Mouse (Mus musculus): ENCODE results near the gene 1700017B05Rik. TPM values are rescaled to one million over a fixed set of nuclear protein-coding genes. Genes with fewer than 3 reads are reported as not detected.

1700017B05Rik gene
- polyA plus RNA-seq, 1 experiment: 3.5 TPM

DNA sequence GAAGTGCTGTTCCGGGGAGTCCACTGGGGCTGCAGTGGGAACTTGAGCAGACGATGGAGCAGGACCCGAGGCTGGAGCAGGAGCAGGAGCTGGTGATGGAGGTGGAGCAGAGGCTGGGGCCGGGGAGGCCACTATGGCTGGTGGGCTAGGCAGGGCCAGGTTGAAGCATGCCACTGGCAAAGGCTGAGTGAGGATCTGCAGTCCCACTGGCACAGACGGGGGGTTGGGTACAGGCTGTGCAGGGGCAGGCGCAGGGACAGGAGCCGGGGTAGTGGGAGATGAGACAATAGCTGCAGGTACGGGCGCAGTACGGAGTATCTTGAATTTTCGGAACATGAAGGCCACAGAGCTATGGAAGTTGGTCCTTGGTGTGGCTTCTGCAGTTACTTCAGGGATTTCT, 5.6 kb downstream of the 1700017B05Rik start:
- TF ChIP-seq POLR2A (IDR thresholded peaks at IDR 0.05; ENCODE audit: borderline replicate concordance, extremely low read depth, insufficient read depth, insufficient read length, poor library complexity, severe bottlenecking) (no peak), CTCF (IDR thresholded peaks at IDR 0.05; ENCODE audit: borderline replicate concordance, extremely low read depth, insufficient read depth, insufficient read length) (no peak)
- no peak for DNase-seq (ENCODE audit: low read depth)

DNA sequence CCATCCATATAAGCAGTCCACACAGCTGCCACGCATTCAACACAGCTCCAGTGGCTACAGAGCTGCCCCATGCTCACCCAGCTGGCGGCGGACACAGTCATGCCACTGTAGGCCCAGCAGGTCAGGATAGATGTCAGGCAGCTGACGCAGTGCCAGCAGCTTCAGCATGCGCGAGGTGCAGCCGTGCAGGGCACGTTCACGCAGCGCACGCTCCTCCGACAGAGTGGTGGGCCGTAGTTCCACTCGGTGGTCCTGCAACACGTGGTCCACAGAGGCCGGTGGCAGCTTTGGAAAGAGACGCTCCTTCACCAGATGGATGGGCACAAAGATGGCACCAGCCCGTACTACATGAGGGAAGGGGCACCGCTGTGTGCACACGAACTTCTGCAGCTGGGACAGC, 6.1 kb downstream of the 1700017B05Rik start:
- TF ChIP-seq CTCF (IDR thresholded peaks at IDR 0.05; ENCODE audit: borderline replicate concordance, extremely low read depth, insufficient read depth, insufficient read length) (no peak), POLR2A (IDR thresholded peaks at IDR 0.05; ENCODE audit: borderline replicate concordance, extremely low read depth, insufficient read depth, insufficient read length, poor library complexity, severe bottlenecking) (no peak)
- no peak for DNase-seq (ENCODE audit: low read depth)

DNA sequence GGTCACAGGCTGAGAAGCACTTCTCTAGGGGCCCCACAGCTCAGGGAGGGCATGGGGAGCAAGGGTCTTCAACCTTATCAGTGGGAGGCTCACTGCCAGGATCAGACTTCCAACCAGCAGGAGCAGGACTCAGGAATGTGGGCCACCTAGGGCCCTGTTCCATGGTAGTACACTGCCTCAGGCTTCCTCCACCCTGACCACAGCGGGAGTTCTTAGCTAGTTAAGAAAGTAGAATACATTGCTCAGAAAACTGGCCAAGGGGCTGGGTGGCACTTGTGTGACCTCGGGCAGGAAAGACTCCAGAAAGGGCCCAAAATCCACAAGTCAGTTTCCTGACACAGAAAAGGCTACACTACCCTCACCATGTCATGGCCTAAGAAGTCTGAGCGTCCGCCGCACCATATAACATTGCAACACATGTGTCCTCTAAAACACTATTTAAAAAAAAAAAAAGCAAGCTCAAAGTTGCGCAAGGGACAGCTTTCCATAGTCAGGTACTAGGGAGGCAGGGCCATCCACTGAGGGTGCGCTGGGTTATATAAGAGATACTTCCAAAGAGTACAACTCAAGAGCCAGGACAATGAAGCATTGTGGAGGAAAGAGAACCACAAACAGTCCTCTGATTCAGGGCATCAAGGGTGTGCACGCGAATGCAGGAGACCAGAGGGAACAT, 7.5 kb downstream of the 1700017B05Rik start:
- DNase-seq (ENCODE audit: low read depth): no peak
- TF ChIP-seq CTCF (IDR thresholded peaks at IDR 0.05; ENCODE audit: borderline replicate concordance, extremely low read depth, insufficient read depth, insufficient read length): no peak
- TF ChIP-seq POLR2A (IDR thresholded peaks at IDR 0.05; ENCODE audit: borderline replicate concordance, extremely low read depth, insufficient read depth, insufficient read length, poor library complexity, severe bottlenecking): no peak

DNA sequence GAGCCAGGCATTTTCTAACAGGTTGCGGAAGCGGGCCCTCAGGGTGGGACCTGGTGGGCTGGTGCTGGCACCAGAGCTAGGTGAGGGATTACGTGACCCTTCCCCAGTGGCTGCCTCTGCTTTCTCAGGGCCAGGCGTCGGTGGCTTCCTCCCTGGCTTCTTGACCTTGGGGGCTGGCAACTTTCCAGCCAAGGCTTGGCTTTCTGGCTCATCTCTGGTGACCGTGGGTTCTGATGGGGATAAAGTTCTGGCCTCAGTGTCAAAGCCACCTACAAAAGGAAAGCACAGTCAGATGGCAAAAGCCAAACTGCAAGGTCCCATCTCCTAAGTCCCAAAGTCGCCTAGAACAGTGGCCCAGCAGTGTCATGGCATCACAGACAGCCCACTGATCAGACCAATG, 8.4 kb downstream of the 1700017B05Rik start:
- no peak for TF ChIP-seq CTCF (IDR thresholded peaks at IDR 0.05; ENCODE audit: borderline replicate concordance, extremely low read depth, insufficient read depth, insufficient read length)
- no peak for TF ChIP-seq POLR2A (IDR thresholded peaks at IDR 0.05; ENCODE audit: borderline replicate concordance, extremely low read depth, insufficient read depth, insufficient read length, poor library complexity, severe bottlenecking)
- no peak for DNase-seq (ENCODE audit: low read depth)

DNA sequence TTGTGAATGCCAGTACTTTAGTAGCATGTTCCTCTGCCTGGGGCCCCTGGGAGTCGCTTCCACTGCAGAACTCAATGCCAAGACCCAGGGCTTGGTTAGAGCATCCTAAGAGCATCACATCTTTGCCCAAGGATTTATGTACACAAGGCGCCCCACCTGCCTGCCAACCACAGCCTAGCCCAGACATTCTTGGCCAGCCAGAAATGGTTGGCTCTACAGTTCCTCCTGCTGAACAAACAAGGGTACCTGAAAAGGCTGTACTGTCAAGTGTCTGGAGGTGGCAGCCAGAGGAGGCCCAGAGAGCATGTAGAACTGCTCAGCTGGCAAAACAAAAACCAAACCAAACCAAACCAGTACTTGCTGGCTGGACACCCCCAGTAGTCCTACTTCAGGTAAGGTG, 11.3 kb downstream of the 1700017B05Rik start:
- DNase-seq (ENCODE audit: low read depth): no peak
- no peak for TF ChIP-seq POLR2A (IDR thresholded peaks at IDR 0.05; ENCODE audit: borderline replicate concordance, extremely low read depth, insufficient read depth, insufficient read length, poor library complexity, severe bottlenecking)
- TF ChIP-seq CTCF (IDR thresholded peaks at IDR 0.05; ENCODE audit: borderline replicate concordance, extremely low read depth, insufficient read depth, insufficient read length): no peak

DNA sequence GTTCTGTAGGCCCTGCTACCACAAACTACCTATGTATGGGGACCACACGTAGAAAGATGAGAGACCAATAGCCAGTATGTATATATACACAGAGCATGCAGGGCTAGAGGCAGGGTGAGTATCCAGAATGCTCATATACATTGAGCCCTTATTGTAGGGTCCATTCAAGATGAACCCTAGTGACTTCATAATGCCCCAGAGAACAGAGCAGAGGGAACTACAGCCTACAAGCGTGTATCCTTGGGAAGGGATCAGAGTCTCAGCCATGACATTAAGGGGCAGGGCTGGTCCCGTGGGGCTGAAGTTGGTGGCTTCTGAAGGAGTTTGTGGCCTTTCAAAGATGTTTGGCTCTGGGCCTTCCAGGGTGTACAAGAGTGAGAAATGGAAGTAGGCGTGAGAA, 12.4 kb downstream of the 1700017B05Rik start:
- no peak for DNase-seq (ENCODE audit: low read depth)
- TF ChIP-seq POLR2A (IDR thresholded peaks at IDR 0.05; ENCODE audit: borderline replicate concordance, extremely low read depth, insufficient read depth, insufficient read length, poor library complexity, severe bottlenecking): no peak
- TF ChIP-seq CTCF (IDR thresholded peaks at IDR 0.05; ENCODE audit: borderline replicate concordance, extremely low read depth, insufficient read depth, insufficient read length): no peak

DNA sequence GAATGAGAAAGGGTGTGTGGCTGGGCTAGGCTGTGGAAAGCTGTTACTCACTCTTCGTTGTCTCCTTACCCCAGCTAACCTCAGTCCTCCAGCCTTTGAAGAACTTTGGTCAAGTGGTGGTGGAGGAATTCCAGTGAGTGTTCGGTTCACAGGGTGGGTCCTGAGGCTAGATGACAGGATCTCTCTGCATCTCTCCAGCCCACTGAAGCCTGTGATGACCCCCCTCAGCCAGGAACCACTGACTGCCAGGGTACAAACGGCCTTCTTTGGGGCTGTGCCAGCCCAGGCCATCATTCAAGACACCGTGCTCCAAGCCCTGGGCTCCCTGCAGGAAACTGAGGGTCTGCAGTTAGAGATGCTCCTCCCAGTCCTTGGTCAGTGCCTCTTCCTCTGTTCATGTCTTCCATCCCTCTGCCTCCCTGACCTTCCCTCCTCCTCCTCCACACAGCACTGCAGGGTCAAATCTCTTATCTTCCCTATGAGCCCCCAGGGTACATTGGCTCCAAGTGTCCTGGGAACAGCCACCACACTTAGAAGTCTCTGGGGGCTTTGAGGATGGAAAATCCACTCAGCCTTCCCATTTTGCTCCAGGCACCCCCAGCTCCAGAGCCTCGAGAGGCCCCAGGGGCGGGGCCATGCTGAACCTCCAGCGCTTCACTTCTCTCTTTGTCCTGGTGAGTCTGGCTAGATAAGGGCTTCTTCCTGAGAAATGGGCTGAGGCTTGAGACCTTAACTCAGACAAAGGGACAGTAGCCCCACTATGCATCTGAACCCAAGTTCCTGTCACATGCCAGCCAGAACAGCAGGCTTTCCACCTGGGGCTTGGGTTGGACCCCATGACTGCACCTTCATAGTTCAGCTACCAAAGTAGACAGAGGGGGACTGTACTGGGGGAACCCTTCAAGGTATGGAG, 14.1 kb downstream of the 1700017B05Rik start:
- no peak for DNase-seq (ENCODE audit: low read depth)
- TF ChIP-seq POLR2A (IDR thresholded peaks at IDR 0.05; ENCODE audit: borderline replicate concordance, extremely low read depth, insufficient read depth, insufficient read length, poor library complexity, severe bottlenecking) (no peak), CTCF (IDR thresholded peaks at IDR 0.05; ENCODE audit: borderline replicate concordance, extremely low read depth, insufficient read depth, insufficient read length) (no peak)

DNA sequence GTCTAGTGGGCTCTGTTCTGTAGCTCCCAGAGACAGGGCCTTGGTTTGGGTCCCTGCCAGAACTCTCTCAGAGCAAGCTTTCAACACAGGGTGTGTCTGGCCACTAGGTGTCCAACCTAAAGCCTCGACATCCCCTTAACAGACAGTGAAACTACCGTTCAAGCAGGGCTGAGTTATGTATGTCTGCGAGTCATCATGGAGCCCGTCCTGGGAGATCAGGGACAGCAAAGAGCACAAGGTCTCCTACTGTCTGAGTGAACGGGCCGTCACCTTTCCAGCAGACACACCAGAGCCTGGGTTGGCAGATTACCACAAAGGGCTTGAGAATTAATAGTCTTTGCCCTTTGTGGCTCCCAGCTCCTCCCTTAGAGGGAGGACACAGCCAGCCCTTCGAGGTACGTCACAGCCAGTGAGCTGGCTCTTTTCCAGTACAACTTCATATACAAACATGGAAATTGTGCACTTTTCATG, 15.2 kb downstream of the 1700017B05Rik start:
- DNase-seq (ENCODE audit: low read depth): no peak

DNA sequence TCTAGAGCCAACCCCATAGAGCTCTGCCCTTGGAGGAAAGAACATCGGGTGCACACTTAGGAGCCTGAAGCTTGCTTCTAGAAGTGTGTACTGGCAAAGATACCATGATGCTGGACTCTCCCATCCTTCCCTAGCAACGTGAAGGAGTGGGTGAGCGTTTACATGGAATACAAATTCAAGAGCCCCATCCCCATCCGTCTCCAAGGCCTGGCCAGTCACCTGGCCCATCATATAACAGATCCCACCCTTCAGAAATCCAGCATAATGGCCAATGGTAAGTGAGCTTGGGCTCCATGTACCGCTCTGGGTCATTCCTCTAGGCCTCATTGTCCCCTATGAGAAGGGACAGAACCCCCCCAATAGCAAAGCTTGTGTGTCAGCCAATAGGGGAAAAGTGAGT, 15.9 kb downstream of the 1700017B05Rik start:
- no peak for DNase-seq (ENCODE audit: low read depth)
- no peak for TF ChIP-seq CTCF (IDR thresholded peaks at IDR 0.05; ENCODE audit: borderline replicate concordance, extremely low read depth, insufficient read depth, insufficient read length)
- no peak for TF ChIP-seq POLR2A (IDR thresholded peaks at IDR 0.05; ENCODE audit: borderline replicate concordance, extremely low read depth, insufficient read depth, insufficient read length, poor library complexity, severe bottlenecking)

More for the DNA sequence above, 15.2 kb downstream of the 1700017B05Rik start:
- no peak for TF ChIP-seq CTCF (IDR thresholded peaks at IDR 0.05; ENCODE audit: borderline replicate concordance, extremely low read depth, insufficient read depth, insufficient read length)
- TF ChIP-seq POLR2A (IDR thresholded peaks at IDR 0.05; ENCODE audit: borderline replicate concordance, extremely low read depth, insufficient read depth, insufficient read length, poor library complexity, severe bottlenecking): no peak

DNA sequence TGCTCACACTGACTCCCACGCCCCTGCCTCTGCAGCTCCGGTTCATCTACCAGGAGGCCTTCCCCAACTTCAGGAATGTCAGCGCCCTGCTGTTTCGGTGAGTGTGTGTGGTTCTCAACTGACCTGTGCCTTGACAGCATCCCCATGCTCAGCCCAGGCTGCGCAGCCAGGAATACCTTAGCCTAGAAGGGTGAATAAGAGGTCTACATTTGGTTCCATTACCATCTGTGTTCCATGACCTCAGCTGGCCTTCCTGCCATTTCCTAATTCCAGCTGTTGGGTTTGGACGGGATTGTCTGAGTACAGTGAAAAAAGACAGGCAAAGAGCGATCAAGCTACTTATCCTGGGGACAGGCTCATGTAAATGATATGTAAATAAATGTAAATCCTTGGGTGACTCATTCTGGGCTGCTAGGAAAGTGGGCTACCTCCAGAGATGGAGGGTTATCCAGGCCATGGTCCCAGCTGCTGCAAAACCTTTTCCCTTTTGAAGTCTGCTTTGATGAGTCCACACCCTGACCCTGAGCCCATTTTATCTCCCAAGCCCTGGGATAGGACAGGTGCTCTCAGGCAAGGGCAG, 18.2 kb downstream of the 1700017B05Rik start:
- TF ChIP-seq POLR2A (IDR thresholded peaks at IDR 0.05; ENCODE audit: borderline replicate concordance, extremely low read depth, insufficient read depth, insufficient read length, poor library complexity, severe bottlenecking) (no peak), CTCF (IDR thresholded peaks at IDR 0.05; ENCODE audit: borderline replicate concordance, extremely low read depth, insufficient read depth, insufficient read length) (no peak)
- peak; percentile 31 for DNase-seq (ENCODE audit: low read depth)

DNA sequence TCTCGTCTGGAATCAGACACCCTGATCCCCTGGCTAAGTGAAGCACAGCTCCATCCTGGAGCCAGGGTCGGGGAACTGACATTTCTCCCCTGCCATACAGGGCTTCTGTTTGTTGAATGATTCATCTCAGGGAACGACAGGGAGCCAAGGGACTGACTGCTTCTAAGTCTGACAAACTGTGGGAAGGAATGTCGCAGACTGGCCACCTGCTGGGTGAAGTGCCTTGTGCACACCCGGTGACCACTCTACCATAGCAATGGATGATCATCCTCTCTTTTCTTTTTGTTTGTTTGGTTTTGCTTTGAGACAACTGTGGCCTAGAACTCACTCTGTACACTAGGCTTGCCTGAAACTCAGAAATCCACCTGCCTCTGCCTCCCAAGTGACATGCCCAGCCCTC, 19.5 kb downstream of the 1700017B05Rik start:
- DNase-seq (ENCODE audit: low read depth): no peak
- TF ChIP-seq CTCF (IDR thresholded peaks at IDR 0.05; ENCODE audit: borderline replicate concordance, extremely low read depth, insufficient read depth, insufficient read length) (no peak), POLR2A (IDR thresholded peaks at IDR 0.05; ENCODE audit: borderline replicate concordance, extremely low read depth, insufficient read depth, insufficient read length, poor library complexity, severe bottlenecking) (no peak)

Data from brain, embryonic 14.5 days (tissue).